Mouse (Mus musculus) kidney, adult 2 months (tissue): ENCODE results near the gene Hmga1.

Experiments used
- CTCF ChIP-seq: fragments of 200-500 bp; conservative IDR thresholded peaks from 2 replicates; pipeline ENCODE4 v1.5.1; 2011; ENCODE audit warnings: low read depth, mild to moderate bottlenecking, control low read depth, low read length, moderate library complexity, mixed read lengths; ENCODE audit not compliant: insufficient read depth, insufficient read length
- POLR2A ChIP-seq: fragments of 200-500 bp; IDR thresholded peaks from one replicate; pipeline ENCODE4 v1.6.1; 2011; ENCODE audit warnings: low read depth, low read length, control low read depth

- TF ChIP-seq CTCF = no peak
- no peak for TF ChIP-seq POLR2A
These were observed 31.0 kb downstream of the Hmga1 start for GRCm38 (mm10) chr17:27587252-27587651.
